Mouse (Mus musculus) testis, adult 10 weeks (tissue): Measurements from ENCODE around the gene Hemgn. TPM values are rescaled to one million over a fixed set of nuclear protein-coding genes. Genes with fewer than 3 reads are reported as not detected.

ENCODE experiments used
- polyA plus RNA-seq: library from polyadenylated mRNA; stranded (reverse); fragments of 350-450 nt; fragmentation: Illumina TruSeq; extraction: RNeasy Lipid Tissue Mini Kit (QIAGEN cat#74804); gene quantifications from one replicate; pipeline ENCODE4 v1.2.3, GENCODE M21; 2014; ENCODE audit warnings: low read depth, low replicate concordance

The Hemgn gene
- polyA plus RNA-seq, result 77.4 TPM

DNA sequence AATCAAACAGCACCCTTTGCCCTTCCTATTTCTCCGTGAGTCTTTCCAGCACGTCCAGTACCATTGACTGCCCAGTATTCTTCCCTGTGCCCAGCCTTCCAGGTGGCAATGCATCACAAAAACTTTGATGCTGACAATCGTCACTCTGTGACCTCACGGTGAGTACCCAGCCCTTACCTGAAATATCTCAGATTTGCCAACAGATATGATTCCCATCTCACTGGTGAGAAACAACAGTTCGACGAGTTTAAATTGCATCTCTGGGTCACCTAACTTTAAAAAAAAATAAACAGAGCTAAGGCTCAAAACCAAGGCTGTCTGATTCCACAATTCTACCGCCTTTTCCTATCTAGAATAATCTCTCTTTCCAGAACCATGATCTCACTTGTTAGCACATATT, at the start of gene Hemgn:
Gene Hemgn (minus strand): TSS at position 101 of the 400 bp plus-strand sequence.

DNA sequence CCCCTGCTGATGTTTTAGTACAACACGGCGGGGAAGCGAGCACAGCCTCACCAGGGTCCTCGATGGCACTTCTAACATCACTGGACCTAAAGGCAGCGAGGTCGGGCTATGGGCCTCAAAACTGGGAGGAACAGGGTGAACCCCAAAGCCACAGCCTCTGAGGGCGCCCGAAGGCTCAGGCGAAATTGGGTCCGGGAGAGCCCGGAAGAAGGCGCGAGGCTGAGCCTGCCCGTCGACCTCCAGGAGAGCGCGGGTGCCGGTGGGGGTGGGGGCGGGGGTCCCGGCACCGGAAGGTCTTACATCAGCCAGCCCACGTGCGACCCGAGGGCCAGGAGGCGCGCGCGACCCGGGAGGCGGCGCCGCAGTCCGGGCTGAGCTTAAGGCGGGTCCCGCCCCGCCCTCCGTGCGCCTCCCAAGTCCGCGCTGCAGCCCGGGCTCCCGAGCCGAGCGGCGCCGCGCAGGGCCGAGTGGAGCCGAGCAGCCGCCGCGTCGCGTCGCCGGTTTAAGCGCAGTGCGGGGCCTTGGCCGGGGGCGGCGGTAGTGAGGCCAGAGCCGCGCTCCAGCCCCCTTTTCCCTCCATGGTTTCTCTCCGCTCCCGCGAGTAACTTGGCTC, 37.3 kb upstream of the Hemgn start, which contains the start of gene Anp32b:
Gene Anp32b (plus strand): TSS at position 384 of the 613 bp plus-strand sequence.

DNA sequence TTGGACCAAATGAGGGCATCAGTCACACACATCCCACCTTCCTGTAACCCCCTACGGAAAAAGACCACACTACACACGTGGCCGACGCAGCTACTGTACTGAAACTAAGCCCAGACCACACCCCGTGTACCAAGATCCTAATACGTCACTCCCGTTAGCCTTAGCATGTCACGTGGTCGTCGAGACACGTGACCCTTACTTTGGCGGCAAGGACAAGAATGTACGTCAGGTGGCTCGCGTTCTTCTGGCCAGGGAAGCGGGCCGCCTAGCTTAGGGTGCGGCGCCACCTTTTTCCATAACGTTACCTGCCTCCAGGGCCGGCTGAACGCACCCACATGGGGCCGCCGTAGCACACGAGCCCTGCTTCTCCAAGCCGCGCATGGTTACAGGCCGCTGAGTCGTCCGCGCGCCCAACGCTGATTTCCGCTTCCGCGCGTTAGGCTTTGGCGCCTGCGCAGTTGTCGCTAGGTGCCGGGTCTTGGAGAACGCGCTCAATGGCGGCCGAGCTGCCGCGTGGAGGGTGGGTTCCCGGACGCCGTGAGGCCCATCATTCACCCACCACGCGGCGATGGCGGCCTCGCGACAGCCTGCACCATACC, 24.2 kb downstream of the Hemgn start, which contains the start of gene Trmo:
Gene Trmo (minus strand): TSS at position 425 of the 599 bp plus-strand sequence.

Other genes starting within 250 kb of the Hemgn start
- 20.8 TPM for gene Xpa, start 217.2 kb downstream of the Hemgn start, polyA plus RNA-seq
- not detected for gene Foxe1, start 69.9 kb downstream of the Hemgn start, polyA plus RNA-seq
- gene Trmo, start 24.1 kb downstream of the Hemgn start, polyA plus RNA-seq, result 5.9 TPM
- gene Anp32b, start 37.4 kb upstream of the Hemgn start, polyA plus RNA-seq, result 138 TPM
- gene Nans, start 75.7 kb upstream of the Hemgn start, polyA plus RNA-seq, result 4.4 TPM
- 10.2 TPM for gene Trim14, start 122.6 kb upstream of the Hemgn start, polyA plus RNA-seq
- gene Coro2a, start 188.7 kb upstream of the Hemgn start, polyA plus RNA-seq, result 31.4 TPM
- 0.28 TPM for gene Tbc1d2, start 236.7 kb upstream of the Hemgn start, polyA plus RNA-seq